Mouse (Mus musculus) CD4-positive helper T cell, adult 2 months (primary cell): ENCODE data around the gene Capza1.
"Not testable (repeated sequence)": the region's sequence is repeated elsewhere in the genome, so short reads cannot be mapped to it uniquely, and the experiment has no call there.

Experiments used
- DNase-seq: peaks from one replicate; pipeline ENCODE4 v3.0.0-alpha.2; 2012; ENCODE audit warnings: low read depth, missing footprints, low spot score

Capza1 gene

GRCm38 (mm10) chr3:104863786-104864650 is at the start of gene Capza1, which contains the start of gene St7l:
Gene Capza1, minus strand, starts transcription at chr3:104864505.
Gene St7l, plus strand, starts transcription at chr3:104864005.
- peak; percentile 91 for DNase-seq

- no peak for DNase-seq
These were observed 44.9 kb upstream of the Capza1 start for GRCm38 (mm10) chr3:104909195-104909594.

- DNase-seq: no peak
These were observed 41.7 kb upstream of the Capza1 start for GRCm38 (mm10) chr3:104906007-104906406.

DNA sequence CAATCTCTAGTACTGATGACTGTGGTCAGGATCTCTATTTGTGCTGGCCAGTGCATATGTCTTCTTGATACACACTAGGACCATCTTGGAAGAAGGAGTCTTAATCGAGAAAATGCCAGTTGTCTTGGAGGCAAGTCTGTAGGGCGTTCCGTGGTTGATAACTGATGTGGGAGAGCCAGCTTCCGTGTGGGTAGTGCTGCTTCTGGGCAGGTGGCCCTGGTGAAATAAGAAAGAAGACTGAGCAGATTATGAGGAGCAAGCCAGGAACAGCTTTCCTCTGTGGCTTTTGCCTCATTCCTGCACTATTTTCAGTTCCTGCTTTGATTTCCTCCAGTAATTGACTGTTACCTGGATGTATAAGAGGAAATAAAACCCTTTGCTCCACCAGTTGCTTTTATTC is 41.1 kb upstream of the Capza1 start:
- no peak for DNase-seq

- DNase-seq: no peak
These were observed 36.8 kb upstream of the Capza1 start for GRCm38 (mm10) chr3:104901154-104901553.

DNA sequence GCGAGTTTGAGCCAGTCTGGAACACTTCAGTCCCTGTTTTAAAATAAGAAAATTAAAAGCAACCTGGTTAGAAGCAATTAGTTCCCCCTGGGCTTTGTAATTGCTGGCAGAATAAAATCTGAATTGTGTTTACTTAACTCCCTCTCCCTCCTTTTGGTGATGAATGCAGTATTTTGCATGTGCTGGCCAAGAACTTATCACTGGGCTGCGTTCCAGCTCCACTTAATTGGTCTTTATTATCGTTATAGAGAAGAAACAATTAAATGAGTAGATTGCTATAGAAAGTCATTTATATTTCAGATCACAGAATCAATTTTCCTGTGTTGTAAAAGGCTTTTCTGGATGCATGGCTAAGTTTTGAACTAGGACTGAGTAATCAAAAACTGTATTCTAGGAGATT is 31.8 kb upstream of the Capza1 start:
- DNase-seq: no peak

GRCm38 (mm10) chr3:104888585-104888984 is 24.3 kb upstream of the Capza1 start:
- no peak for DNase-seq

- no peak for DNase-seq
These were observed 5.3 kb upstream of the Capza1 start for GRCm38 (mm10) chr3:104869611-104870010.

DNA sequence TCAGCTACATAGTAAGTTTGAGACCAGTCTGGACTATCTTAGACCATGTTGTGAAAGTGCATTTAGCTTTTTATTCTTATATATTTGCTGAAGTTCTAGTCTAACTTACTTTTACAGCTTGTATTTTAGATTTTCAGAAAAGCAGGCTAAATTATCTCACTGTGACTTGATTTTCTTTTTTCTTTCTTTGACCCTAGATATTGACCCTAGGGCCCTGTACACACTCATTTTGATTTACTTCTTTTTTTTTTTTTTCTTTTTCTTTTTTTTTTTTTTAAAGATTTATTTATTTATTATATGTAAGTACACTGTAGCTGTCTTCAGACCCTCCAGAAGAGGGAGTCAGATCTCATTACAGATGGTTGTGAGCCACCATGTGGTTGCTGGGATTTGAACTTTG is 2.4 kb upstream of the Capza1 start:
- not testable (repeated sequence) for DNase-seq

GRCm38 (mm10) chr3:104865341-104865788 is 1.1 kb upstream of the Capza1 start:
- DNase-seq: no peak

DNA sequence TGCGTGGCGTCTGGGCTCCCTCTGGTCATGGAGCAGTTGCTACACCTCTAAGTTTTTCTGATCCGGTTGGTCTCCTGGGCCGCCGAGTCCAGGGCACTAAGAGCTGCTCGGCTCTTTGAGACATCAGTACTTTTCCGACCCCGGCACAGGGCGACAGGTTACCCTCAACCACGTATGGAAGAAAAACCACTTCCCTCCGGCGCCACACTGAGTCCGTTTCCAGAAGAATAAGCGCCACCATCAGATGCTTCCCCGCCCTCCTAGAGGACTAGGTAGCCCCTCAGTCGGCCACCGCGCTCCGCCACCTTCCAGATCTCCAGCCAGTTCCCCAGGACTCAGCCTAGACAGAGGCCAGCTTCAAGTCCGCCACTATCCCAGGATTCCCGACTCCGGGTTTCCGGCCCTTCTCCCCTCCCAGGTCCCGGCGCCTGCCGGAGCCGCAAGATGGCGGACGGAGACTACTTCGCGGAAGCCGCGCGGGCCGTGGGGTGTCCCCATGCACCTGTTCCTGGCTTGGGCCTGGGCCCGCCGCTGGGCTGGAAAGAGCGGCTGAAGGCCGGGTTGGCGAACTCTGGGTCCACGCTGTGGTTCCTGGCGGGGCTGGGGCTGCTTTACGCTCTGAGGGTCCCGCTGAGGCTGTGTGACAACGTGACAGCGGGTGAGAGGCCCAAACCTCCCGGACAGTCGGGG is 491 bp upstream of the Capza1 start:
- DNase-seq: peak; percentile 87

DNA sequence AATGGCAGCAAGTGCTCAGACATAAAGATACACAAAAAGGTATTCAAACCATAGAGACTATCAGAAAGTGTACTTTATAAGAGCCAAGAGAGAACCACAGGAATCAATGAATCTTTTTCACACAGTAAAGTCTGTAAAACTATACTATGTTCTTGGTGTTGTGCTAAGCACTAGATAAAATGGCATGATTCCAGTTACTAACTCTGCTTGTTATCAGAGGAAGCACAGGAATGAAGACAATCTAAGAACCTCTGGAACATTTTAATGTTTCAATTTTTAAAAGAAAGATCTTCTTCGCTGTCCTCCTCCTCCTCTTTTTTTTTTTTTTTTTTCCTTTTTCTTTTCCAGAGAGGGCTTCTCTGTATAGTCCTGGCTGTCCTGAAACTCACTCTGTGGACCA is 5.7 kb downstream of the Capza1 start:
- no peak for DNase-seq

- DNase-seq: peak; percentile 52
These were observed 8.2 kb downstream of the Capza1 start for GRCm38 (mm10) chr3:104856106-104856505.

DNA sequence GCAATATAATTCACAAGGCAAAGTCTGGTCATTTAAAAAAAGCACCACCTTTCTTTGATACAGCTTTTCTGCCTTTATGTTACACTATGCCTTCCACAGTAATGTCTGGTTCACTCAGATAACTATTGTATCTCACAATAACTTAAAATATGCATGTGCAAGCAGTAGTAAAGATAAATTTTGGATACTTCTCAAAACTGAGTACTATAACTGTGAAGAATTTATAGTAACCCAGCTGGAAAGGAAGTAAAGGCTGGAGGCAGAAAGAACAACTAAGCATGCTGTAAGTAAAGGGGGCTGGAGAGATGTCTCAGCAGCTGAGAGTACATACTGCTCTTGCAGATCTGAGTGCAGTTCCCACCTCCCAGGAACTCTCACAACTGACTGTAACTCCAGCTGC is 9.4 kb downstream of the Capza1 start:
- no peak for DNase-seq

DNA sequence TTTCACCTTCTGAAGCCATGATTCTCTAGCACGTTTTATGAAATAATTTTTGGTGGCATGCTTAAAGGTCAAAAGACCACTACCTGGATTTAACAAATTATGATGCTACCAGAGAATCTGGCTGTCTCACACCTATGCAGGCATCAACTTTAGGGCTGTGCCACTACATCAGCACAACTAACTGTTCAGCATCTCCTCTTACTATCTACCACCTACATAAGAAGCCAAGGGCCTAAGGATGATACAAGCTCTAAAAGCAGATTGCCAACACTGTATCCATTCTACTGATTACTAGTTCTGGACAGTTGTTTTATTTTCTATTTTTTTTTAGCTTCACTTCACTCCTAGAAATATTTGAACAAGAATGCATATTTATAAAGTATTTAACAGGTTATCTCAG is 9.8 kb downstream of the Capza1 start:
- no peak for DNase-seq

- no peak for DNase-seq
These were observed 17.7 kb downstream of the Capza1 start for GRCm38 (mm10) chr3:104846601-104847000.

DNA sequence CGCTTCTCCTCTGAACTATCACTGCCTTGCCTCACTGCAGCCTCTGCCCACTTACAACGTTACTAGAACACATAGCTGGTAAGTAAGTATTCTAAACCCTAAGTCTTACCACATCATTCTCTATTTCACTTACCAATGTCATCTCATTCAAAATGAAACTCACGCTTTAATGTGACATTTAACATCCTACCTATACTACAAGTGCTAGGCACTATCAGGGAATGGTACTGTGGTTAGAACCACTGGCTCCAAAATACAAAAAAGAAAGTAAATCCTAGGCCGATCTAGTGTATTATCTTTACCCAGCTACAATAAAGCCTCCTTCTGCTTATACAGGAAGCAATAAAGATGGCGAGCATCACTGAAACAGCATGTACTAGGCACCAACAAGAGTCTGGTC is 23.3 kb downstream of the Capza1 start:
- DNase-seq: no peak

GRCm38 (mm10) chr3:104835797-104836196 is 28.5 kb downstream of the Capza1 start:
- no peak for DNase-seq

- no peak for DNase-seq
These were observed 41.9 kb downstream of the Capza1 start for GRCm38 (mm10) chr3:104822413-104822812.

GRCm38 (mm10) chr3:104820426-104820825 is 43.9 kb downstream of the Capza1 start:
- DNase-seq: no peak

- DNase-seq: no peak
These were observed 45.6 kb downstream of the Capza1 start for GRCm38 (mm10) chr3:104818749-104819134.

DNA sequence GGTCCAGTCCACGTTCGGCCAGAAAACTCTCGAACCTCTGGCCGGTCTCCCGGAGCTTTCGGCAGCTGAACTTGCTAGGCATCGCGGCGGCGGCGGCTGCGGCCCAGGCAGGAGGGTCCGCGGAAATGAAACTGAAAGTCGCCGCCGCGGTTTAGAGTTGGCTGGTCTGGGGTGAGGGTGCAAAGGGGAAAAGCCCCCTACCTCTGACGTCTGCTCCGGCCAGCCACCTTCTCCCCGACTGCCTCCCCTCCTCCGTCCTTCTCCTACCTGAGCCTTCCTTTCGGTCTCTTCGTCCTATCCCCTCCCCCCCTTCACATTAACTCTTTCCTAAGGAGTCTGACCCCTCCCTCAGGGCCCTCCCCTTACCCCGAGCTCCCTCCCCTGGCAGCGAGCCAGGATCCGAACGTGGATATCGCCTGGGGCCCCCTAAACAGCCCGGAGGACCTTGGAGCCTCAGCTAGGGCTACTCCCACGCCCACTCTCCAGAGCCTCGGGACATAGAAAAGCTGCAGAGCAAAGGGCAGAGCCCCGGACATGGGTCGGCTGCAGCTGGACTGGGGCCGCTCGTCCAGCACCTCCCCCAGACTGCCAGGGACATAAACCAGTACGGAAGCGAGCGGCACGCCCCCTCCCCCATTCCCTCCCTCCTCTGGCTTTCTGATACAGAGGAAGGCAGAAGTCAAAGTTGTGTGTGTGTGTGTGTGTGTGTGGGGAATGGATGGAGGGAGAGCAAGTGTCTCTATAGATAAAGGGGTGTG is 46.1 kb downstream of the Capza1 start, which contains the start of gene Mov10:
Mov10 (minus strand) TSS at position 573 of the 758 bp plus-strand sequence.
- peak; percentile 81 for DNase-seq
